Mouse (Mus musculus) liver, embryonic 13.5 days (tissue): ENCODE measurements around the gene Usp29. TPM values are rescaled to one million over a fixed set of nuclear protein-coding genes. Genes with fewer than 3 reads are reported as not detected.

Source experiments
- microRNA counts: library from miRNA; unstranded; fragments of <30 nt; microRNA quantifications from one replicate; lab custom pipeline; 2016
- microRNA-seq: library from miRNA; unstranded; fragments of <30 nt; microRNA quantifications from one replicate; pipeline ENCODE4, GENCODE M21; 2016
- polyA plus RNA-seq: library from polyadenylated mRNA; unstranded; fragments of >200 nt; fragmentation: Nextera tagmentation; extraction: Ambion mirVana; gene quantifications from 2 replicates; pipeline ENCODE4 v1.2.1, GENCODE M21; 2015

Gene Usp29
- polyA plus RNA-seq, 1 experiment from 2014 or later: 1.9 TPM

MicroRNAs encoded within 50 kb of the gene (microRNA counts, 519-probe panel; counts per million panel counts)
- 114 counts per million for microRNA mmu-miR-3099 (lab: Ali Mortazavi, UCI)

Small RNA genes within 50 kb of the gene (microRNA-seq; reads per million reads assigned to microRNA genes)
- gene Mir3099: 20.6 reads per million, percentile 33 among the genes with 10 or more reads in this experiment

Other genes with a start within 250 kb of the Usp29 start
- gene Olfr5, start 243.6 kb upstream of the Usp29 start, polyA plus RNA-seq: not detected in 2 replicates
- not detected in 2 replicates for gene Olfr1347, start 230.8 kb upstream of the Usp29 start, polyA plus RNA-seq
- gene Olfr1348, start 221.8 kb upstream of the Usp29 start, polyA plus RNA-seq: not detected in 2 replicates
- gene Olfr1349, start 207.6 kb upstream of the Usp29 start, polyA plus RNA-seq: not detected in 2 replicates
- not detected in 2 replicates for gene Olfr1350, start 165.7 kb upstream of the Usp29 start, polyA plus RNA-seq
- gene Zim1, start 34.1 kb upstream of the Usp29 start, polyA plus RNA-seq: 0.99 and 1.0 TPM in 2 replicates
- 30.9 and 42.8 TPM in 2 replicates for gene Peg3, start 147 bp upstream of the Usp29 start, polyA plus RNA-seq